Mouse (Mus musculus): ENCODE results near the gene Fgfr3. TPM values are rescaled to one million over a fixed set of nuclear protein-coding genes. Genes with fewer than 3 reads are reported as not detected.

The Fgfr3 gene
- polyA plus RNA-seq, 1 experiment, result 4.3 TPM

GRCm38 (mm10) chr5:33707163-33707562, 14.3 kb upstream of the Fgfr3 start:
- Histone ChIP-seq H3K36me3 (ENCODE audit: control insufficient read depth, insufficient read depth, low read length) (no peaks in the 10 kb centered on the region), H3K27ac (ENCODE audit: control insufficient read depth, insufficient read depth, low read depth, low read length) (no peak overlapping the region), H3K4me3 (ENCODE audit: control insufficient read depth, low read depth, low read length) (no peak overlapping the region), H3K27me3 (ENCODE audit: control insufficient read depth, insufficient read depth, low read length) (no peaks in the 10 kb centered on the region), H3K4me1 (ENCODE audit: control insufficient read depth, insufficient read depth, low read length) (no peaks in the 10 kb centered on the region)
- TF ChIP-seq POLR2A (IDR thresholded peaks at IDR 0.05; ENCODE audit: control insufficient read depth, low read depth, low read length), result no peak
- TF ChIP-seq CTCF (IDR thresholded peaks at IDR 0.05; ENCODE audit: control insufficient read depth, insufficient read depth, insufficient replicate concordance, low read depth, low read length), result no peak

- H3K4me1 ChIP-seq (ENCODE audit: control insufficient read depth, insufficient read depth, low read length), result no peaks in the 10 kb centered on the region
- no peaks in the 10 kb centered on the region for H3K27me3 ChIP-seq (ENCODE audit: control insufficient read depth, insufficient read depth, low read length)
- no peak overlapping the region for H3K4me3 ChIP-seq (ENCODE audit: control insufficient read depth, low read depth, low read length)
- H3K36me3 ChIP-seq (ENCODE audit: control insufficient read depth, insufficient read depth, low read length), result no peaks in the 10 kb centered on the region
- TF ChIP-seq CTCF (IDR thresholded peaks at IDR 0.05; ENCODE audit: control insufficient read depth, insufficient read depth, insufficient replicate concordance, low read depth, low read length) (no peak), POLR2A (IDR thresholded peaks at IDR 0.05; ENCODE audit: control insufficient read depth, low read depth, low read length) (no peak)
- H3K27ac ChIP-seq (ENCODE audit: control insufficient read depth, insufficient read depth, low read depth, low read length), result no peak overlapping the region
Measured at GRCm38 (mm10) chr5:33709037-33709436, 12.4 kb upstream of the Fgfr3 start.

- TF ChIP-seq POLR2A (IDR thresholded peaks at IDR 0.05; ENCODE audit: control insufficient read depth, low read depth, low read length) (no peak), CTCF (IDR thresholded peaks at IDR 0.05; ENCODE audit: control insufficient read depth, insufficient read depth, insufficient replicate concordance, low read depth, low read length) (no peak)
- Histone ChIP-seq H3K4me3 (ENCODE audit: control insufficient read depth, low read depth, low read length) (no peak overlapping the region), H3K4me1 (ENCODE audit: control insufficient read depth, insufficient read depth, low read length) (no peaks in the 10 kb centered on the region), H3K27me3 (ENCODE audit: control insufficient read depth, insufficient read depth, low read length) (no peaks in the 10 kb centered on the region), H3K27ac (ENCODE audit: control insufficient read depth, insufficient read depth, low read depth, low read length) (no peak overlapping the region), H3K36me3 (ENCODE audit: control insufficient read depth, insufficient read depth, low read length) (no peaks in the 10 kb centered on the region)
Measured at GRCm38 (mm10) chr5:33712550-33712949, 8.9 kb upstream of the Fgfr3 start.

GRCm38 (mm10) chr5:33715182-33715581, 6.3 kb upstream of the Fgfr3 start:
- H3K36me3 ChIP-seq (ENCODE audit: control insufficient read depth, insufficient read depth, low read length), result no peaks in the 10 kb centered on the region
- no peaks in the 10 kb centered on the region for H3K4me1 ChIP-seq (ENCODE audit: control insufficient read depth, insufficient read depth, low read length)
- no peaks in the 10 kb centered on the region for H3K27me3 ChIP-seq (ENCODE audit: control insufficient read depth, insufficient read depth, low read length)
- no peak overlapping the region for H3K4me3 ChIP-seq (ENCODE audit: control insufficient read depth, low read depth, low read length)
- no peak for TF ChIP-seq CTCF (IDR thresholded peaks at IDR 0.05; ENCODE audit: control insufficient read depth, insufficient read depth, insufficient replicate concordance, low read depth, low read length)
- TF ChIP-seq POLR2A (IDR thresholded peaks at IDR 0.05; ENCODE audit: control insufficient read depth, low read depth, low read length), result no peak
- no peak overlapping the region for H3K27ac ChIP-seq (ENCODE audit: control insufficient read depth, insufficient read depth, low read depth, low read length)

GRCm38 (mm10) chr5:33716467-33716866, 5.0 kb upstream of the Fgfr3 start:
- peaks cover 7% of the 10 kb centered on the region for H3K4me1 ChIP-seq (ENCODE audit: control insufficient read depth, insufficient read depth, low read length)
- H3K27me3 ChIP-seq (ENCODE audit: control insufficient read depth, insufficient read depth, low read length), result no peaks in the 10 kb centered on the region
- no peak overlapping the region for H3K4me3 ChIP-seq (ENCODE audit: control insufficient read depth, low read depth, low read length)
- no peak for TF ChIP-seq POLR2A (IDR thresholded peaks at IDR 0.05; ENCODE audit: control insufficient read depth, low read depth, low read length)
- no peak for TF ChIP-seq CTCF (IDR thresholded peaks at IDR 0.05; ENCODE audit: control insufficient read depth, insufficient read depth, insufficient replicate concordance, low read depth, low read length)
- H3K27ac ChIP-seq (ENCODE audit: control insufficient read depth, insufficient read depth, low read depth, low read length), result no peak overlapping the region
- no peaks in the 10 kb centered on the region for H3K36me3 ChIP-seq (ENCODE audit: control insufficient read depth, insufficient read depth, low read length)

- peaks cover 2% of the 10 kb centered on the region; the same call in 1 of the 2 replicates for H3K27me3 ChIP-seq (ENCODE audit: control insufficient read depth, insufficient read depth, low read length)
Measured at GRCm38 (mm10) chr5:33718460-33718859, 3.0 kb upstream of the Fgfr3 start.

GRCm38 (mm10) chr5:33720852-33721490, 503 bp upstream of the Fgfr3 start:
- no peaks in the 10 kb centered on the region for H3K36me3 ChIP-seq (ENCODE audit: control insufficient read depth, insufficient read depth, low read length)
- peaks cover 2% of the 10 kb centered on the region; the same call in 1 of the 2 replicates for H3K27me3 ChIP-seq (ENCODE audit: control insufficient read depth, insufficient read depth, low read length)
- peak overlapping the region; percentile 83 for H3K4me3 ChIP-seq (ENCODE audit: control insufficient read depth, low read depth, low read length)
- H3K27ac ChIP-seq (ENCODE audit: control insufficient read depth, insufficient read depth, low read depth, low read length), result no peak overlapping the region
- H3K4me1 ChIP-seq (ENCODE audit: control insufficient read depth, insufficient read depth, low read length), result peaks cover 34% of the 10 kb centered on the region
- no peak for TF ChIP-seq CTCF (IDR thresholded peaks at IDR 0.05; ENCODE audit: control insufficient read depth, insufficient read depth, insufficient replicate concordance, low read depth, low read length)
- TF ChIP-seq POLR2A (IDR thresholded peaks at IDR 0.05; ENCODE audit: control insufficient read depth, low read depth, low read length), result no peak

More at GRCm38 (mm10) chr5:33718460-33718859, 3.0 kb upstream of the Fgfr3 start:
- Histone ChIP-seq H3K27ac (ENCODE audit: control insufficient read depth, insufficient read depth, low read depth, low read length) (no peak overlapping the region), H3K4me3 (ENCODE audit: control insufficient read depth, low read depth, low read length) (no peak overlapping the region), H3K4me1 (ENCODE audit: control insufficient read depth, insufficient read depth, low read length) (peaks cover 26% of the 10 kb centered on the region), H3K36me3 (ENCODE audit: control insufficient read depth, insufficient read depth, low read length) (no peaks in the 10 kb centered on the region)
- TF ChIP-seq CTCF (IDR thresholded peaks at IDR 0.05; ENCODE audit: control insufficient read depth, insufficient read depth, insufficient replicate concordance, low read depth, low read length) (no peak), POLR2A (IDR thresholded peaks at IDR 0.05; ENCODE audit: control insufficient read depth, low read depth, low read length) (no peak)

All from testis, adult 2 months (tissue).